ENCODE assay signal across 25 mouse cellular contexts in genomic region chr2:166963257-166963656, GRCm38 (mm10).
"Had no signal": no experiment of that assay in that cellular context is flagged by ENCODE, and none has a peak within 500 bp of the region (broad histone marks: within the 10 kb centered on the region; RNA-seq: fewer than 3 reads in every experiment).

No protein-coding gene starts in this region.

- DNase-seq: gastrocnemius, postnatal 10 days; gastrocnemius, postnatal 25 days; heart, adult 2 months; heart, postnatal 10 days; heart, postnatal 4 days; kidney, adult 9 months; kidney, postnatal 25 days; kidney, postnatal 4 days; liver, embryonic 13.5 days; liver, postnatal 0 days had no signal

- H3K27me3 ChIP-seq: heart, embryonic 12.5 days; hindbrain, embryonic 12.5 days; intestine, embryonic 15.5 days; limb, embryonic 12.5 days; liver, embryonic 13.5 days; liver, embryonic 15.5 days had no signal

- H3K4me3 ChIP-seq: heart, adult 2 months; heart, embryonic 12.5 days; hindbrain, embryonic 10.5 days; hindbrain, embryonic 12.5 days; intestine, embryonic 15.5 days; layer of hippocampus, adult 2 months; left cerebral cortex, adult 2 months; limb, embryonic 10.5 days; limb, embryonic 12.5 days; liver, embryonic 13.5 days; liver, embryonic 15.5 days had no signal

- H3K27ac ChIP-seq: heart, adult 2 months; hindbrain, embryonic 10.5 days; hindbrain, embryonic 12.5 days; hindbrain, embryonic 14.5 days; intestine, embryonic 15.5 days; left cerebral cortex, adult 2 months; limb, embryonic 10.5 days; limb, embryonic 12.5 days; liver, embryonic 13.5 days; liver, embryonic 15.5 days had no signal

- H3K9ac ChIP-seq: heart, embryonic 12.5 days; hindbrain, embryonic 12.5 days; hindbrain, embryonic 14.5 days; intestine, embryonic 15.5 days; limb, embryonic 12.5 days; liver, embryonic 13.5 days; liver, embryonic 15.5 days; liver, postnatal 0 days had no signal

- H3K9me3 ChIP-seq: heart, embryonic 12.5 days; hindbrain, embryonic 10.5 days; hindbrain, embryonic 12.5 days; intestine, embryonic 15.5 days; limb, embryonic 10.5 days; limb, embryonic 12.5 days; liver, embryonic 13.5 days; liver, embryonic 15.5 days had no signal

- H3K4me2 ChIP-seq: heart, embryonic 12.5 days; hindbrain, embryonic 12.5 days; hindbrain, embryonic 14.5 days; intestine, embryonic 15.5 days; limb, embryonic 12.5 days; liver, embryonic 11.5 days; liver, embryonic 13.5 days; liver, embryonic 15.5 days had no signal

- ATAC-seq: forebrain, embryonic 16.5 days; hindbrain, embryonic 16.5 days; inflammation-experienced regulatory T-cells, adult 6 months; intestine, embryonic 15.5 days; intestine, postnatal 0 days; liver, postnatal 0 days had no signal

- H3K4me1 ChIP-seq: hindbrain, embryonic 10.5 days; hindbrain, embryonic 12.5 days; intestine, embryonic 15.5 days; limb, embryonic 10.5 days; limb, embryonic 12.5 days had no signal
